Mouse (Mus musculus) MEL-GATA-1-ER (cell line): ENCODE measurements around the gene Gm21833.
"Not testable (repeated sequence)": the region's sequence is repeated elsewhere in the genome, so short reads cannot be mapped to it uniquely, and the experiment has no call there.

Experiments used
- DNase-seq: peaks from one replicate; pipeline ENCODE4 v3.0.0-alpha.2; 2012; ENCODE audit warnings: low read depth; ENCODE audit errors: extremely low read depth

The Gm21833 gene

GRCm38 (mm10) chr16:82828082-82828481 is at the start of gene Gm21833:
Gene Gm21833 (plus strand): TSS chr16:82828382.
- not testable (repeated sequence) for DNase-seq

- no peak for DNase-seq
Observed at GRCm38 (mm10) chr16:82789521-82789920, 38.7 kb upstream of the Gm21833 start.

GRCm38 (mm10) chr16:82796489-82796888 is 31.7 kb upstream of the Gm21833 start:
- no peak for DNase-seq

- DNase-seq, result no peak
Observed at GRCm38 (mm10) chr16:82815255-82815654, 12.9 kb upstream of the Gm21833 start.

GRCm38 (mm10) chr16:82816615-82817014 is 11.6 kb upstream of the Gm21833 start:
- DNase-seq, result no peak

GRCm38 (mm10) chr16:82855752-82856151 is 27.6 kb downstream of the Gm21833 start:
- no peak for DNase-seq

GRCm38 (mm10) chr16:82864590-82864989 is 36.4 kb downstream of the Gm21833 start:
- DNase-seq, result no peak
